Mouse (Mus musculus): ENCODE data around the gene Serinc3. TPM values are rescaled to one million over a fixed set of nuclear protein-coding genes. Genes with fewer than 3 reads are reported as not detected.

Serinc3 gene
- 201 TPM for polyA plus RNA-seq (2014; fragmentation: Illumina TruSeq; extraction: RNeasy Lipid Tissue Mini Kit (QIAGEN cat#74804); ENCODE audit: low read depth, low replicate concordance)

DNA sequence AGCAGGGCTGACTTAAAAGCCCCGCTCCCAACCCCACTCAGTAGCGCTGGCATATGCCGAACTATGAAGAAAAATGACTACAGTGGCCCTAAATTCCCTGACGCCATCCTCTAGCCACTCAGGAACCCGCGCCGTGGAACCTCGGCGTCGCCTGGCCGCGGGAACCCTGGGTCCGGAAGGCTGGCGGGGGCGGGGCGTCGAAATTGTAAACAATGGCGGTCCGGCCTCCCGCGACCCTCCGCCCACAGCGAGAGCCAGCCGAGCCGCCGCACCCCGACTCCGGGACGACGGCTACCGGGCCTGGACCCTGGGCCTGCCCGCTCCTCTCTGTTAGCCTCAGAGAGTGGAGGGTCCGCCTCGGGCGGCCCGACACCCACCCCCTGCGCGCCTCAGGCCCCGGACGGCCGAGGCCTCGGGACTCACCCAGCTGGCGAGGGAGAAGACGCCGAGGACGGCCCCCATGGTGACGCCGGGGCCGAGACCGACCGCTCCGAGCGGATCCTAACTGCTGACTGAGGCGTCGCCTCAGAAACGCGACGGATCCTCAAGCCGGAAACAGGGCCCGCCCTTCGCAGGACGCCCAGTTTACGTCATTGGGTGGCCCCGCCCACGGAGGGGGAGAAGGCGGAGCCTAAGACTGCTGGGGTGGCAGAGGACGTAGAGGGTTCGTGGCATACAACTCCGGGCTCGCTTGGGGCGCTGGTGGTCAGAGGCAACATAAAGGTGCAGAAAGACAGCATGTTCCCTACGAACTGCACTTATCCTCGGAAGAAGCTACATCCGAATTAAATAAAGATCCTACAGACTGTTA is at the start of gene Serinc3:
Serinc3 (minus strand) TSS at position 557 of the 811 bp plus-strand sequence.

GRCm38 (mm10) chr2:163657975-163658886 is 13.3 kb upstream of the Serinc3 start, which contains the start of gene Pkig:
Gene Pkig, plus strand, starts transcription at chr2:163658386.

DNA sequence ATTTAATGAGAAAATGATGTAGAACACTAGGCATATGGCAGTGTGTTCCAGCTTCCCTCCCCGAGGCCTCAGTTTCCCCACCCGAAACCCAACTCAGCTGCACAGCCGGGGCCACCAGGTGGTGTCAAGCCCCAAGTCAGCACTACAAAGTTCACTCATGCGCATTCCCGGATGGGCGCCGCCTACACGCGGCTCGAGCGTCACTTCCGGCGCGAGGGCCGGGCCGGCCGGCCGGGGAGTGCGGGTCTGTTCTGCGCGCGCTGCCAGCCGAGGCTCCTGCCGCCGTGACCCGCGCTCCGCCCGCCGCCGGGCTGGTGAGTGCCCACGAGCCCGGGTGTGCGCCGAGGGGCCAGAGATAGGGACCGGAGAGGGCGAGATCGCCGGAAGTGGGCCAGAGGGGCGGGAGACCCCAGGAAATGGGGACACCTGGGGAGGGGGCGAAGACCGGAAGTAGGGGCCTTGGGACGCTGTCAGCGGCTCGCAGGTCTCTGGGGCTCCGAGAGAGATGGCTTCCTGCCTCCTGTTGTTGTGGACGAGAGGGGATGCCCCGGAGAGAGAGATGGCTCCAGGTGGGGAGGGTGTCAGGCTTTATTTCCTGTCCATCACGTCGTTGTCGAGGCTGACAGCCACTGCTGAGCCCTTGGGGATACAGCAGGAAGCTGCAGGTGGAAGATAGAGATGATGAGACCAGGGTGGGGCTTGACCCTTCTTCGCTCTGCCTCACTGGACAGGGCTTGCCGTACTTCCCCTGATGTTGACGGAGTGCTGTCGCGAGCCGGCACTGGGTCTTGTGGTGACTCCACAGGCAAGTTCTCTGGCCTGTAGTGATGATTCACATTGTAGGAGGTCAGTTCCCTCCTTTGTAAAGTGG is 42.6 kb downstream of the Serinc3 start, which contains the start of gene Ttpal:
Ttpal (plus strand) TSS at position 214 of the 871 bp plus-strand sequence.

Other genes with a start within 250 kb of the Serinc3 start
- gene Jph2, start 247.1 kb downstream of the Serinc3 start, polyA plus RNA-seq (2014; fragmentation: Illumina TruSeq; extraction: RNeasy Lipid Tissue Mini Kit (QIAGEN cat#74804); ENCODE audit: low read depth, low replicate concordance): not detected
- gene Oser1, start 220.4 kb downstream of the Serinc3 start, polyA plus RNA-seq (2014; fragmentation: Illumina TruSeq; extraction: RNeasy Lipid Tissue Mini Kit (QIAGEN cat#74804); ENCODE audit: low read depth, low replicate concordance): 33.6 TPM
- gene Gdap1l1, start 206.7 kb downstream of the Serinc3 start, polyA plus RNA-seq (2014; fragmentation: Illumina TruSeq; extraction: RNeasy Lipid Tissue Mini Kit (QIAGEN cat#74804); ENCODE audit: low read depth, low replicate concordance): not detected
- gene Fitm2, start 172.5 kb downstream of the Serinc3 start, polyA plus RNA-seq (2014; fragmentation: Illumina TruSeq; extraction: RNeasy Lipid Tissue Mini Kit (QIAGEN cat#74804); ENCODE audit: low read depth, low replicate concordance): 15.5 TPM
- not detected for gene R3hdml, start 152.8 kb downstream of the Serinc3 start, polyA plus RNA-seq (2014; fragmentation: Illumina TruSeq; extraction: RNeasy Lipid Tissue Mini Kit (QIAGEN cat#74804); ENCODE audit: low read depth, low replicate concordance)
- gene Hnf4a, start 138.3 kb downstream of the Serinc3 start, polyA plus RNA-seq (2014; fragmentation: Illumina TruSeq; extraction: RNeasy Lipid Tissue Mini Kit (QIAGEN cat#74804); ENCODE audit: low read depth, low replicate concordance): 129 TPM
- 11.9 TPM for gene Ttpal, start 42.8 kb downstream of the Serinc3 start, polyA plus RNA-seq (2014; fragmentation: Illumina TruSeq; extraction: RNeasy Lipid Tissue Mini Kit (QIAGEN cat#74804); ENCODE audit: low read depth, low replicate concordance)
- gene Pkig, start 13.3 kb upstream of the Serinc3 start, polyA plus RNA-seq (2014; fragmentation: Illumina TruSeq; extraction: RNeasy Lipid Tissue Mini Kit (QIAGEN cat#74804); ENCODE audit: low read depth, low replicate concordance): 10.3 TPM
- 0.45 TPM for gene Ada, start 105.1 kb upstream of the Serinc3 start, polyA plus RNA-seq (2014; fragmentation: Illumina TruSeq; extraction: RNeasy Lipid Tissue Mini Kit (QIAGEN cat#74804); ENCODE audit: low read depth, low replicate concordance)
- gene Ccn5, start 175.7 kb upstream of the Serinc3 start, polyA plus RNA-seq (2014; fragmentation: Illumina TruSeq; extraction: RNeasy Lipid Tissue Mini Kit (QIAGEN cat#74804); ENCODE audit: low read depth, low replicate concordance): not detected
- not detected for gene Kcnk15, start 208.5 kb upstream of the Serinc3 start, polyA plus RNA-seq (2014; fragmentation: Illumina TruSeq; extraction: RNeasy Lipid Tissue Mini Kit (QIAGEN cat#74804); ENCODE audit: low read depth, low replicate concordance)

All from liver, adult 10 weeks (tissue).